Mouse (Mus musculus) embryo, embryonic 9.5 days (tissue): Measurements from ENCODE around the gene Mia2.

Experiments used
- DNase-seq: peaks from one replicate; pipeline ENCODE4 v3.0.0-alpha.2; 2017; ENCODE audit errors: extremely low spot score

Mia2 gene

DNA sequence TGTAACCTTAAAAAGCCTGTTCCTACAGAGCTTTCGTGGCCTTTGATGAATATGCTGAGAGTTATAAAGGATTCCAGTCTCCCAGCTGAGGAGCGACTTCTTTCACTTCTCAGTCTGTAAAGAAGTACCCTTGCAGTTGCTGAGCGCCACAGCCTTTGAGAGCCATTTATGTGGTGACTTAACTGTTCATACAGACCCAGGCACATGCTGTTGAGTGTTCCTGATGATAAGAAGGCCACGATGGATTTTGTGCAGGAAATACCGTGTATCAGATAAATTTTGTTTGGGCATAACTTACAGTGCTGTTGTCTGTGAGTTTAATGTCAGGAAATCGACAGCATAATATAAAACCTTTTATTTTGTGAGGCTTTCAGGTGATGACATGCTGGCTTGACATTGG is 68.9 kb downstream of the Mia2 start:
- DNase-seq: no peak

DNA sequence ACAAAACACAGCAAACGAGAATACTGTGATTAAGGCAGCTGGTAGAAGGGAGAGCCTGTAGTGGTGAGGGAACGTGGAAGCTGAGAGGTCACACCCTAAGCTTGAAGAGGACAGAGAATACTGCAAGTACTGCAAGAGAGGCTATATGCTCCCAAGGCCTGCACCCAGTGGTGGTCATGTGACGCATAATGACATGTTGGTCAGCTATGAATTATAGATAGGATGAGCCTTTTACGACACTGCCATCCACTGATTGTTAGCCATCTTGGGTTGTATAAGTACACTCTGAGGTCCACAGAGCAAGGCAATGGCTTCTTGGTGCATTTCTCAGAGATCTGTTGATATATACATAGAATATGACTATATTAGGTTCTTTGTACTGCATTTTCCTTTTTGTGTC is 71.0 kb downstream of the Mia2 start:
- no peak for DNase-seq

DNA sequence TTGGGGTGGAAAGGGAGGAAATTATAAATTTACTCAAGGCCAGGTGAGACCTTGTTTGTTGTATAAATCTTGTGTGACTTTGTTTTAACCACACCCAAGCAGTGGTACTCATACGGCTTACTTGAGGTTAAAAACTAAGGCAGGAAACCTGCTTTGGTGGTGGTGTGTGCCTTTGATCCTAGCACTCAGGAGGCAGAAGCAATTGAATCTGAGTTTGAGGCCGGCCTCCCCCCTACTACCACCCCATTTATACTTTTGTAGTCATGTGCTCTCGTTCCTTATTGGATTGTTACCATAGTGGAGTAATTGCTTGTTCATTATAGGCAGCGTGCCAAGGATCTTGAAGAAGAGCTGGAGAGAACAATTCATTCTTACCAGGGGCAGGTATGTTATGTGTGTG is 74.3 kb downstream of the Mia2 start:
- no peak for DNase-seq

DNA sequence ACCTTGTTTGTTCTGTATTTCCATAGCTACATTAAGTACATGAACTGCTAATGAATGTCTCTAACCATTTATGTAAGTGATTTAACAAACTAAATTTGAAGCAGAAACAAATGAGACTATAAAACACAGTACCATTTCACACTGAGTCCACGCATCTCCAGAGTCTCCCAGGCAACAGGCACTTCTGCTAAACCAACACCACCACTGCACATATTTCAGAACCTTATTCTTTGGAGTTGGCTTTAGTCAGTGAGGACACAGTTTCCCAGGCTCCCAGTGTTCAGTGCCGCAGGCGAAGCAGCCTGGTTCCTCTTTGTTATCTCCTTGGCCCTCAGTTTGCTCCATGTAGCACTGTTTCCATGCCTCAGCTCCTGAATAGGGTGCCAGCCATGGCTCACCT is 82.2 kb downstream of the Mia2 start:
- no peak for DNase-seq

- DNase-seq: no peak
Measured at GRCm38 (mm10) chr12:59188086-59188682, 92.6 kb downstream of the Mia2 start.

GRCm38 (mm10) chr12:59193637-59194036 is 98.0 kb downstream of the Mia2 start:
- no peak for DNase-seq

DNA sequence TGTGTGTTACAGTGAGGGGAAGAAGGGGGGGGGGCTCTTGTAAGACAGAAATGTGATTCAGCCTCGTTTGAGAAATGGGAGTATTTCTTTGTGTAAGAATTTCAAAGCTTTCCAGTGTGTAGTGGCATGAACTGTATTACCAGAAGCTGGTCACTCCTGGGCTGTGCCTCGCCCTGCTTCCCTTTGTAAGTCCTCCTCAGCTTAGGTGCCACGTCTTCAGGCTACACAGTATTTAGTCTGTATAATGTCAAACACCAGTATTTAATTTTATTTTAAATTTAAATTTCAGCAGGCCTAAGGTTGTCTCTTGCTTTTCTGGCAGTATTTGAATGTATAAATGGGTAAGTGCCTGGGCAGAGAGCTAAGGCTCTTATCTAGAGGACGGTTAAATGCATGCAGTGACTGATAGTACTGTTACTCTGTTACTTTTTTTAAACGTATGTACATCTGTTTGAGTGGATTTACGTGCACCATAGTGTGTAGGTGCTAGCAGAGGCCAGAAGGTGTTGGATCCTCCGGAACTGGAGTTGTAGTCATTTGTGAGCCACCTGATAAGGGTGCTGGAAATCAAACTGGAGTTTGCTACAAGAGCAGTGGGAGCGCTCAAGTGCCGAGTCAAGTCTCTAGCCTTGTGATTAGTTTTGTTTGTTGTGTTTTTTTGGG is 98.9 kb downstream of the Mia2 start:
- DNase-seq: no peak

- no peak for DNase-seq
Measured at GRCm38 (mm10) chr12:59195065-59195464, 99.5 kb downstream of the Mia2 start.

DNA sequence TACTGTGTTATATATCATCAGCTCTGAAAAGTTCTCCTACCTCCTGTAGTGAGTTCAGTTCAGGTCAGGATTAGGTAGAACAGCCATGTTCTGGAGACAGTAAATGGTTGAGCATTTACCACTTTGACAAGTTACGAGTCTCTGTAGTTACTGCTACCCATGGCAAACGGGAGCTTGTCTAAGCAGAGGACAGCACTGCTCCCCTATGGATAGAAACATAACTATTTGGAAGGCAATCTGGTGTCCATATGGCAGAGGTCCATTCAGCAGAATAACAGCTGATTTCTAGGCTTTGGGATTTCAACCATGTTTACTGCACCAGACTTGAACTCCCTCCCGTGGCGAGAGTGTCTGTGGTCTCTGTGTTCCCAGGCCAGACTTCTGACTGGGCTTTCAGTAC is 100.3 kb downstream of the Mia2 start:
- DNase-seq: no peak

- no peak for DNase-seq
Measured at GRCm38 (mm10) chr12:59198750-59199149, 103.2 kb downstream of the Mia2 start.

DNA sequence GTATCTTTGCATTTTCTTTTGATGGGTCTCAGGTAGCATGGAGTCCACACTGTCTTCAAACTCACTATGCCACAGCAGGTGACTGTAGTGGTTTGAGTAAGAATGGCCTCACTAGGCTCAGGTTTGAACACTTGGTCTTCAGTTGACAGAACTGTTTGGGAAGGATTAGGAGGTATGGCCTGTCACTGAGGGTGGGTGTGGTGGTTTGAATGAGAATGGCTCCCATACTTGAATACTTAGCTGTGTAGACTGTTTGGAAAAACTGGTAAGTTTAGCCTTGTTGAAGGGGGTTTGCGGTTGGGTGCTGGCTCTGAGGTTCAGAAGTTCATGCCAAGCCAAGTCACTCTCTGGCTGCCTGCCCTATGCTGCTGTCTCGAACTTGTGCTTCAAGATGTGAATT is 103.8 kb downstream of the Mia2 start:
- no peak for DNase-seq

- no peak for DNase-seq
Measured at GRCm38 (mm10) chr12:59205571-59205970, 110.0 kb downstream of the Mia2 start.

GRCm38 (mm10) chr12:59206208-59206999 is 110.8 kb downstream of the Mia2 start:
- DNase-seq: no peak

DNA sequence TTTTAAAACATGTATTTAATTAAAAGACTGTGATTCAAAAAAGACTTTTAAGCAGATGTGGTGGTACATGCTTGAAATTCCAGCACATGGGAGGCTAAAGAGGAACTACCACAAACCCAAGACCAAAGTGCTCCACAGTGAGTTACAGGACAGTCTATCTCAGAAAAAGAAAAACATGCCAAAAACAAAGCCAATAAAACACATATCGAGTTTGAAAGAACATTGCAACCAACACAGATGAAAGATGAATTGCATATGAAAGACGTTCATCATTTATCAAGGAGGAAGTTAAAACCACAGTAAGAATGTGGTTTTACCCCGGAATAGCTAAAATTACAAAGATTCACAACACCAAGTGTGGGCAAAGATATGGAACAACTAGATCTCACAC is 111.4 kb downstream of the Mia2 start:
- no peak for DNase-seq

DNA sequence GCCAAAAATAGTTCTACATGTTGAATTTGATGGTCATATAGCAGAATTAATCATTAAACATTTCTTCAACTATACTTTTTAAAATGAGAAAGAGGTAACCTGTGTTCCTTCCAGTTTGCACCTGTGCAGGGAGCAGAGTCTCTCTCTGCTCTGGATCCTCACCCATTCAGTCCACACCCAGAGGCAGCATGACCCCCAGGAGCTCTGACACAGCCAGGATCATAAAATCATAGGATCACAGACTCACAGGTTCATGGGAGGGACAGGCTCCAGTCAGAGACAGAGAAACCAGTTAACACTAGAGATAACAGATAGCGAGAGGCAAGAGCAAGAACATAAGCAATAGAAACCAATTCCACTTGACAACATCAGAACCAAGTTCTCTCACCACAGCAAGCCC is 112.2 kb downstream of the Mia2 start:
- DNase-seq: no peak

DNA sequence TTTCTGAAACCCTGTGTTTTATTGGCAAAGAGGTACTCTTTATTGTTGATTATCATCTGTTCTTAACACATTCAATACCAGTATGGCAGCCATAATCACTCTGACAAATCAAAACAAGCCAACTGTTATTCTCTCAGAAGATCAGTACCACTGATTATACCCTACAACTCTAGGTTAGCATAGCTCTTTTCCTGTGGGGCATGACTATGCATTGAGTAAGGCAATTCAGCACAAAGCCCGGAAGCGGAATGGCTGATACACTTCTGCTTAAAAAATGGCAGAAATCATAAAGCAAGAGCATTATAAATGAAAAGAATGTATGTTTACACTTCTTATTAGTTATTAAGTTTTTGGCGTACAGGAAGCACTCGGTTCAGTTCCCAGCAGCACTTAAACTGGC is 120.6 kb downstream of the Mia2 start:
- DNase-seq: no peak

- no peak for DNase-seq
Measured at GRCm38 (mm10) chr12:59216676-59217266, 121.2 kb downstream of the Mia2 start.

DNA sequence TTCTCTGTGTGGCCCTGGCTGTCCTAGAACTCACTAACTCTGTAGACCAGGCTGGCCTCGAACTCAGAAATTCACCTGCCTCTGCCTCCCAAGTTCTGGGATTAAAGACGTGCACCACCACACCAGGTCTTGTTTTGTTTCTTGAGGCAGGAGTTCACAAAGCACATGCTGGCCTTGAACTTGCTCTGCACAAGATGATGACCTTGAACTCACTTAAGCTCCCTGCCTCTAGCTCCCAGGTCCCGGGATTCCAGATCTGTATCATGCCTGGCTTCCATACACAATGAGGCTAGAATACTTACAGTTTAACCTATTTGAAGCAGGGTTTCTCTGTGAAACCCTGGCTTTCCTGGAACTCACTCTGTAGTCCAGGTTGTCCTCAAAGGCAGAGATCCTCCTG is 121.7 kb downstream of the Mia2 start:
- DNase-seq: no peak

GRCm38 (mm10) chr12:59218640-59219321 is 123.2 kb downstream of the Mia2 start:
- peak; percentile 56 for DNase-seq

DNA sequence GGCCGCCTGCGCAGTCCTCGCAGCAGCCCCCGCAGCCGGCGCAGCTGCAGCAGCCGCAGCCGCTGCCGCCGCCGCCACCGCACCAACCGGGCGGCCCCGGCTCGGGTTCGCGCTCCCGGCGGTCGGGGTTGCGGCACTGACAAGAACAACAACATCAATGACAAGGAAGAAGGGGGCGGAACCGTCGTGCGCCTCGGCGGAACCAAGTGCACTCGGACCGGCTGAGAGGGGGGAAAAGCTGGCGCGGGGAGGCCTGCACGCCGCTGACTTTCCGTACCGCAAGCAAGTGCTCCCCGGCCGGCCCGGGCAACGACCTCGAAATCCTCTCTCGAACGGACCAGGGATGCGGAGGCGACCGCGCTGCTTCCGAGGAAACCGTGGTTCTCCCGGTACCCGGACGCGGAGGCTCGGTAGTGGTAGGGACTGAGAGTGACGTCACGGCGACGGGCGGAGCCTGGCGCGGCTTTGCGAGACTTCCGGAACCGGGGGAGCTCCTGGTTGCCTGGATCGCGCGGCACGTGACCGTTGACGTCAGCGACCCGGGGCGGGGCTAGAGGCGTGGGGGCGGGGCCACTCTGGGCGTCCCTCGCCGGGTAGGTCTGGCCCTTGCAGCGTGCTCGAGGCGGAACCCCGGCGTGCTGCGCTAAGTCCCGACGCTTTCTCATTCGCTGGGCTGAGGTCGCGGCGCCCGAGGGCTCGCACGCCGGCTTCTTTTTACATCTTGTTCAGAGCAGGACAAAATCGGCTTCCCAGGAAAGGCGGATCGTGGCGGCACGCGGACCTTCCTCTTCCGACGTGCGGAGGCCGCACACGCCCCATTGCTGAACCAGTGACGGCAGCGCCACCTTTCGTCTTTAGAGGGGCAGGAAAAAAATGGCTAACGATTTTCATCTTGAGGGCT is 124.0 kb downstream of the Mia2 start, which contains the start of gene Fbxo33:
Gene Fbxo33 (minus strand): TSS at position 401 of the 901 bp plus-strand sequence.
- peak; percentile 100 for DNase-seq

- no peak for DNase-seq
Measured at GRCm38 (mm10) chr12:59228401-59228800, 132.8 kb downstream of the Mia2 start.
